Mouse (Mus musculus) erythroblast, embryonic 14.5 days (primary cell): ENCODE data around the gene Rsph10b.

ENCODE experiments used
- GATA1 ChIP-seq: IDR thresholded peaks from 2 replicates; pipeline ENCODE4 v1.6.1; 2012; ENCODE audit warnings: low read length, inconsistent platforms, mixed read lengths
- TAL1 ChIP-seq: IDR thresholded peaks from 3 replicates; pipeline ENCODE4 v1.6.1; 2012; ENCODE audit warnings: low read length, inconsistent platforms, mixed read lengths

GRCm38 (mm10) chr5:143990086-143990485 is 57.3 kb downstream of the Rsph10b start:
- TF ChIP-seq GATA1 = no peak
- no peak for TF ChIP-seq TAL1
